Mouse (Mus musculus) lung, adult 2 months (tissue): ENCODE measurements at regions not wholly inside any gene's neighbourhood (a gene's known extent, or its start where the extent isn't known, plus 50 kb on each side); places are given as distances from the start of the nearest gene placed in this dataset.

Experiments
- CTCF ChIP-seq: fragments of 200-500 bp; IDR thresholded peaks from 2 replicates; pipeline ENCODE4 v1.5.1; 2011; ENCODE audit warnings: mild to moderate bottlenecking, low read length, control low read depth; ENCODE audit not compliant: insufficient read depth
- POLR2A ChIP-seq: fragments of 200-500 bp; IDR thresholded peaks from 2 replicates; pipeline ENCODE4 v1.6.1; 2011; ENCODE audit warnings: low read depth, mild to moderate bottlenecking, control low read depth, low read length, borderline replicate concordance; ENCODE audit errors: extremely low read depth

DNA sequence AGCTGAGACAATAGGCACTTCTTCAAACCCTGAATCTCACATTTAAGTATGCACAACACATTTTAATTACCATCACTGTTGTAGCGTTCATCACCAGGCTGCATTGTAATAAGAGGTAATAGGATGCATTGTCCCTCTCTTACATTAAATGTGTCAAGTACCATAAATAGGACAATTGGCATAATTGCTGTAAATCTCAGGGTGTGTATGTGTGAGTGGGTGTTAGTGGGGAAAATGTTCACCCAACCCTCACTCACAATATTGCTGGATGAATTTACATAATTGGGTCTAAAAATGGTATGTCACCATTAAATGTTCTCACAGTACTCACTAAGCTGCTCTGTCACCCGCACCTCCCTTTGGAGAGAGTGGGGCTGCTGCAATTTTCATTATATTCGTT is 747.4 kb downstream of the Tlr4 start:
- TF ChIP-seq CTCF = no peak
- TF ChIP-seq POLR2A = no peak
